ENCODE assay signal across 7 mouse cellular contexts in the genomic region with DNA sequence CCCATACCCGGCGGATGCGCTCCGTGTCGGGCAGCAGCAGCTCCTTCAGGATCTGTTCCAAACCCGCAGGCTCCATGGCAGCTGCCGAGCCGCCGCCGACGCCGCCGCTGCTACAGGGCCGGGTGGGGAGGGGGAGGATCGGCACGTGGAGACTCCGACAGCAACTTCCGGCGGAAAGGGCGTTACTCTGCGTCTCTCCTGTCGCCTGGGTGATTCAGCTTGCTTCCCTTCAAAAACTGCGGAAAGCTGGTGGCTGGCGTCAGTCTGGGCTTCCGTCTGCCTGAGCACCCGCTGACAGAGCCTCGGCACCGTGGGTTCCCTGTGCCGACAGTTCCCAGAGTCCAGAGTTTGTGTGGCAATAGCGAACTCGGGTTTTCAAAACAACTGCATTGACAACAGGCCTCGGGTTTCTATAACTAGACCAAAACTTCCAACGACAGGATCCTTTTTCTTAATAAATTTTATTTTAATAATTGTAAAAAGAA. TPM values are rescaled to one million over a fixed set of nuclear protein-coding genes. Genes with fewer than 3 reads are reported as not detected.
DNase-seq lines count a peak whose midpoint lies in the region; ATAC-seq lines count a peak whose summit lies in the region.

A gene (minus strand): TSS at position 435 of the 485 bp plus-strand sequence.

- DNase-seq in adrenal gland, adult (ENCODE audit: inconsistent age in 2 of 2, low spot score in 1 of 2): peak; percentile 91 to 96
- peak; percentile 96 for DNase-seq in embryo, embryonic 10.5 days (ENCODE audit: low spot score)
- peak; percentile 87 for DNase-seq in gastrocnemius, postnatal 25 days
- DNase-seq in intestine, embryonic 14.5 days (ENCODE audit: low spot score): peak; percentile 91
- peak; percentile 91 to 92 for DNase-seq in left cerebral cortex, postnatal 14 days (ENCODE audit: low spot score in 2 of 2)
- peak; percentile 90 for DNase-seq in mesoderm, embryonic 11.5 days (ENCODE audit: low read depth, low spot score)
- DNase-seq in right cerebral cortex, postnatal 36 days (ENCODE audit: low spot score in 2 of 2): peak; percentile 84 to 90

- WGBS in intestine, embryonic 14.5 days: 2% methylated on average over 27 of the region's 33 CpGs

- intact Hi-C loops in left cerebral cortex, postnatal 14 days (cut with DNase I): no loop called here

- peak; percentile 80 for ATAC-seq in intestine, embryonic 14.5 days (replicated peaks; ENCODE audit: low FRiP score, low TSS enrichment, low read depth)

- H3K27ac ChIP-seq in intestine, embryonic 14.5 days (ENCODE audit: low read depth): no peak within 1 kb of the TSS

- peak within 1 kb of the TSS; percentile 81 for H3K4me2 ChIP-seq in intestine, embryonic 14.5 days (ENCODE audit: low read length)

- no peaks in the 10 kb centered on the region for H3K27me3 ChIP-seq in intestine, embryonic 14.5 days (replicated peaks; ENCODE audit: control insufficient read depth, insufficient read depth, low read length)

- peak within 1 kb of the TSS; percentile 66 for H3K4me3 ChIP-seq in intestine, embryonic 14.5 days (ENCODE audit: low read depth, low read length)

- no peaks in the 10 kb centered on the region for H3K9me3 ChIP-seq in intestine, embryonic 14.5 days (ENCODE audit: control insufficient read depth, low read length)

- peak within 1 kb of the TSS; percentile 58 for H3K9ac ChIP-seq in intestine, embryonic 14.5 days (ENCODE audit: low read length)

- H3K4me1 ChIP-seq in intestine, embryonic 14.5 days (replicated peaks; ENCODE audit: control insufficient read depth, insufficient read depth, low read length): peaks cover 3% of the 10 kb centered on the region; the same call in 1 of the 2 replicates

- peaks cover 78% of the 10 kb centered on the region for H3K36me3 ChIP-seq in intestine, embryonic 14.5 days (ENCODE audit: control insufficient read depth, insufficient read depth, low read length)

RNA-seq across cellular contexts. Expression of the gene that starts here (rescaled TPM):
- total RNA-seq in gastrocnemius, postnatal 25 days (2021): 10 to 100 TPM; 56.8 to 76.0 TPM
- 93.6 and 95.7 TPM in 2 replicates for polyA plus RNA-seq in intestine, embryonic 14.5 days (2014; fragmentation: Nextera tagmentation; extraction: Ambion mirVana)
- 100 to 1,000 TPM; 123 to 171 TPM for total RNA-seq in left cerebral cortex, postnatal 14 days (2021)
